Mouse (Mus musculus) thymus, adult 2 months (tissue): ENCODE data around the gene Agps. TPM values are rescaled to one million over a fixed set of nuclear protein-coding genes. Genes with fewer than 3 reads are reported as not detected.

Experiments
- polyA plus RNA-seq: library from polyadenylated mRNA; depleted of rRNA; stranded (reverse); fragments of >200 nt; gene quantifications from 2 replicates; pipeline ENCODE4 v1.2.3, GENCODE M21; 2012; rRNA removed

Gene Agps
- polyA plus RNA-seq, 1 experiment = 10.2 TPM

Other genes starting within 250 kb of the Agps start
- 45.4 and 47.2 TPM in 2 replicates for gene Hnrnpa3, start 172.9 kb upstream of the Agps start, polyA plus RNA-seq
- gene Nfe2l2, start 127.5 kb upstream of the Agps start, polyA plus RNA-seq = 38.4 and 42.2 TPM in 2 replicates
- 3.9 and 4.4 TPM in 2 replicates for gene Ttc30b, start 106.4 kb downstream of the Agps start, polyA plus RNA-seq
- 0.19 and 0.24 TPM in 2 replicates for gene Ttc30a2, start 146.0 kb downstream of the Agps start, polyA plus RNA-seq
- gene Ttc30a1, start 149.8 kb downstream of the Agps start, polyA plus RNA-seq = 3.5 and 3.8 TPM in 2 replicates